Mouse (Mus musculus) neutrophil, adult 5-6 weeks (primary cell): ENCODE measurements around the gene Capn11. TPM values are rescaled to one million over a fixed set of nuclear protein-coding genes. Genes with fewer than 3 reads are reported as not detected.

ENCODE experiments used
- ATAC-seq: fragments of 151-379, 151-347 bp; 2 replicates; pipeline ENCODE4 v1.8.0; 2017; ENCODE audit warnings: mild to moderate bottlenecking, moderate TSS enrichment; ENCODE audit not compliant: insufficient number of reproducible peaks, poor library complexity, low FRiP score, severe bottlenecking; ENCODE audit errors: extremely low read depth
- total RNA-seq: library from RNA; stranded (forward); fragments of 200-1000 nt; gene quantifications from 2 replicates; pipeline ENCODE4 v1.2.3, GENCODE M21; 2017

Gene Capn11
- total RNA-seq, 1 experiment from 2014 or later = 1.5 TPM

DNA sequence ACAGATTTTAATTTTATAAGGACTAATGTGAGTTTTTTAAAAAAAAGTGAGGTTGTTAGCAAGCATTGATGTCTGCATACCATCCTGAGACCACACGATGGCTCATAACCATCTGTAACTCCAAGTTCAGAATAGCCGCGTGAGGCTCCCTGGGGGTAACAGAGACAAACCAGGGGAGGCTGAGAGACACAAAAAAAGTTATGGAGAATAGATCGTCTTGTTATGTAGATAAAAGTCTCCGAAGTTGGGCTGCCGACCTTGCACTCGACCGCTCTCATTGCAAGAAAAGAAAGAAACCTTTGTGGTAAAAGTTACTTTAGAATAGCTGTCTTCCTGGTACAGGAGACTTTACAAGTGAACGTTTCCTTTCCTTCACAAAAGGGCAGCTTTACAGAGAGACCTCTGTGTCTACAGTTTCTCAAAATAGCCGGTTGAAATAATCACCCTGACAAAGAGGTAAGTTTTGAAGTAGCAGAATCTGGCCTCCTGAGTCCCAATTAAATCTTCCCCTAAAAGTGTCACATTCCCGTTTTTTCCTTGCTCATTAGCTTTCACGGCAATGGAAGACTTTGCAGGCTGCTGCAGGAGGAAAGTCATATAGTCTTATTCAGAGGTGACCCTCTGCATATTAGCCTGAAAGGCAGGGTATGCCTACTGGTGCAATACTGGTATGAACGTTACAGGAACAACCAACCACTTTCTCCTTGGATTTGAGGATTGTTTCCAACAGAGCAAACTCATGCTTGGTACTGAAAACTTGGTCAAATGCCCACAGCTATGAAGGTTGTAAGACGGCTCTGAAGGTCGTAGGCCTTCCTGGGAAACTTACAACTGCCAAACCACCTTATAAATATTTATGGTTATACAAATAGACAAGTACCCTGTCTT lies 51.9 kb downstream of the Capn11 start:
- ATAC-seq = no peak

DNA sequence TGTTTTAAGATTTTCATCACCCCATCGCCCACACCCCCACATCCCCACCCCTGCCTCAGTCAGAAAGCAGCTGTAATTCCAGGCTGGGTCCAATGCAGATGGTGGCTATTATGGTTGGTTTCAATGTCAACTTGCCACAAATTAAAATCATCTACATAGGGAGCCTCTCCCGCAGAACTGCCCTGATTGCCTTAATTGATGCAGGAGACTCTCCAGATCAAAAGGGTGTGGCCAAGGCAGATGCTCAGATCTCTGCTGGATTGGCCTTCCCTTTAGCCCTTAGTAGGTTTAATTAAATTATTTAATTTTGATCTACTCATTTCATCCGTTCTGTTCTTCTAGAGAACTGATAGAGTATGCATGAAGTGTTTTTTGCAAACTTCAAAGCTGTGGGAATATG lies 56.1 kb downstream of the Capn11 start:
- ATAC-seq = no peak

- no peak for ATAC-seq
These were observed 57.2 kb downstream of the Capn11 start, which contains the start of gene Mymx for GRCm38 (mm10) chr17:45601877-45602304. Mymx (minus strand) TSS chr17:45602102.

DNA sequence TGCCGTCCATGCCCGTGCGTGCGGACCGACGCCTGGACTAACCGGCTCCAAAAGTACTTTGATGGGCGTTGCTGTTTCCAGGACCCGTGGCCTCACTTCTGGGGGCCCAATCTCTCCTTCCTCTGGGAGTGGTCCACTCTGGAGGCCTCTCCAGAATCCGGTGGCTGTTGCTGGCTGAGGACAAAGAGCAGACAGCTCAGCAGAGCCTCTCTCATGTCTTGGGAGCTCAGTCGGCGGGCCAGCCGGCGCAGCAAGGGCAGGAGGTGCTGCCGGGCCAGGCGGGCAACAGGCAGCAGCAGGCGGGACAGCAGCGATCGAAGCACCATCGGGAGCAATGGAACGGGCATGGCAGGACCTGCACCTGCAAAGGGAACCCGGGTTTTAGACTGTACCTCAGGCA lies 57.8 kb downstream of the Capn11 start:
- no peak for ATAC-seq

- no peak for ATAC-seq
These were observed 58.9 kb downstream of the Capn11 start for GRCm38 (mm10) chr17:45600267-45600666.

- no peak for ATAC-seq
These were observed 59.5 kb downstream of the Capn11 start, which contains the start of gene Slc29a1 for GRCm38 (mm10) chr17:45599446-45600242. Slc29a1 (minus strand) TSS chr17:45599606.

DNA sequence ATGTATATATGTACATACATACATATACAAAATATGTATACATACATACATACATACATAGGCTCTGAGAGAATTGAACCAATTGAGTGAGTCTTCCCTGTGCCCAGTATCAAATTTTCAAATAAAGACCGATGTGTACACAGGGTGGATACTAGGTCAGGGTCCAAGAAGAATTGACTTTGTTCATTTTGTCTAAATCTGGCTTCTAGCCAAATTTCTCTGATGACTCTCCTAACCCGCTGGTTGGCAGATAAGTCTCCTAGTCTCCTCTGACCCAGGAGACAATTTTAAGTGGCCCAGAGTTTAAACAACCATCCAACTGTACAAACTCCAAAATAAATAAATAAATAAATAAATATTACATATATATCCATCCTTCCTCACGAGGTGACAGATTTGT lies 60.2 kb downstream of the Capn11 start:
- no peak for ATAC-seq

DNA sequence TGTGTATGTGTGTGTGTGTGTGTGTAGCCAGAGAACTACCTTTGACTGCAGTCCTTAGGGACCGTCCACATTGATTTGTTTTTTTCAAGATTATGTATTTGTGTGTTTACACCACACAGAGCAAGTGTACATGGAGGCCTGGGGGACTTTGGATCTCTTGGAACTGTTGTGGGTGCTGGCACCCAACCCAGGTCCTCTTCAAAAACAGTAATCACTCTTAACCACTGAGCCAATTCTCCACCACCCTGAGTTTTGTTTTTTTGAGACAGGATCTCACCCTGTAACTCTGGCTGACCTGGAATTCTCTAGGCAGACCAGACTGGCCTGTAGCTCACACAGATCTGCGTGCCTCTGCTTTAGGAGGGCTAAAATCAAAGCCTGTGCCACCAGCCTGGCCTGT lies 60.7 kb downstream of the Capn11 start:
- no peak for ATAC-seq

DNA sequence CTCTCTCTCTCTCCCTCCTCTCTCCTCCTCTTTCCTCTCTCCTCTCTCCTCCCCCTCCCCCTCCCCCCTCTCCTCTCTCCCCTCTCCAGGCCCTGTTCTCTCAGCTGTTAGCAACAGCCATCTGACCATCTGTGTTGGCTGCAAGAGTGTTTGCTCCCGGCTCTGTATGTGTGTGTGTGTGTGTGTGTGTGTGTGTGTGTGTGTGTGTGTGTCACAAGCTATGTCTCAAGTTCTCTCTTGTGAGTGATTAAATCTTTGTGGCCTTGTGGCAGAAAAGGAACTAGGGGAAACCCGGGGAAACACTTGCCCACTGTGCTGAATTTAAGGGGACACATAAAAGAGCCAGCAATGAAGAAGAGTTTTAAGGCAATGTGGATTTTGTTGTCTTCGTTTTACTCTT lies 61.3 kb downstream of the Capn11 start:
- ATAC-seq = no peak

DNA sequence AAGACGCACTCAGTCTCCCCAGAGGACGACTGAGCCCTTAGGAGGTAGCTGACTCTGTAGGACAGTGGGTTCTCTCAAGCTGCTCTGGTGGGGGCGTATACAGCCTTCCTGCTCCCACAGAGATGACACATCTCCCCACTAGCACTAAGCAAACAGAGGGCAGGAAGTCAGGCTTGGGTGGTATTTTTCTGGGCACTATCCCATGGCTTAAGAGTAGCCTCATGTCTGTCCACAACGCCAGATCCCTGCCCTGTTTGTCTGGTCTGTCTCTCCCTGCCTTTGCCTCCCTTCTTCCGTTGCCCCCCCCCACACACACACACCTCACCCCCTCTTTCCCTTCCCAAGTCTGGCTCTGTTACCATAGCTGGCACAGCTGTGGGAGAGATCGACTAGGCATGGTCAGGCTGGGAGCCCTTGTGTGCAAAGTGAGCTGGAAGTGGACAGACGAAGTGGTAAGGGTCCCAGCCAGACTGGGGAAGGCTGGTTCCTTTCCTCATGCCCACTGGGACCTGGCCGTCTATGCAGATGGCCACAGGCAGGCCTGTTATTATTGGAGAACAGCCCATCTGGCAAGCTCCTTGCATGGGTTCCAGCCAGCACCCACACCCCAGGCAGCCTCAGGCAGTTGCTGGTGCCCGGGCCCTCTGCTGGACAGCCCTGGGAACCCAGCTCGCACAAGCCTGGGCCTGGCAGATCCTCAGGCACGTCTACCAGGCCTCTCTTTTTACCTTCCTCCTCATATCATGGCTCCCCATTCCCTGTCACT lies 62.3 kb downstream of the Capn11 start:
- ATAC-seq = peak; percentile 58

- ATAC-seq = no peak
These were observed 63.3 kb downstream of the Capn11 start for GRCm38 (mm10) chr17:45595736-45596390.

DNA sequence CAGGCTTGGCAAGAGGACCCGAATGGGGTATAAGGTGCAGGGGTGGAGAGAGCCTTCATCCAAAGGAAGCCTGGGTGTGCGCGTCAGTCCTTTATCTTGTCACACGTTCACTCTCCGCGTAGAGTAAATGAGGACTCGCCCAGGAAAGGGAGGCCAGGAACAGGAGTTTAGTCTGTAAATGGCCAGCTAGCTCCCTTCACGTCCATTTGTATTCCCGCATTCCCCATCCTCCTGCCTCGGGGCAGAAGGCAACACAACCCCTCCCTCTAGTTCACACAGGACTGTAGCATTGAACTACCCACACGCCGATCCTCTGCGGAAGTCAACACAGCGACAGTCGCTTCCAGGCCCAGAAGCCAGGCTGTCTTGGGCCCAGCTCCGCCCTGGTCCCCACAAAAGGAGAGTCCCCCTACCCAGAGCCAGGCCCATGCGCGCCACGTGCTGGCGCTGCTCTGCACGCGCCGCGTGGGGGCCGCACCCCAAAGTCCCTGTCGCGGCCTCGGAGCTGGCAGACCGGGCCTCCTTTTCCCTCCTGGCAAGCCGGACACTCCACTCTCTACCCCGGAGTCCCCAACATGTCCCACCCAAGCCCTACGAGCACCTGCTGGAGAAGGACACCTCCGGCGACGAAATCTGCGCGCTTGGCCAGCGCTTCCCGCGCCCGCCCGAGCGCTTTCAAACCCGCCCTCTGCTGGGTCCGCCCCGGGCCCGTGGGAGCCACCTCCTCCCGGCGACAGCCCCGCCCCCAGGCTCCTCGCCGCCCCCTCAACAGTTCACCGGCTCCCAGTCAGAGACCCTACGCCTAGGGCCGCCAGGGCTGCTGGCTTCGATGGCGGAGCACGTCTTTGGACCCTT lies 64.0 kb downstream of the Capn11 start:
- peak; percentile 35 for ATAC-seq

- ATAC-seq = no peak
These were observed 64.9 kb downstream of the Capn11 start for GRCm38 (mm10) chr17:45594195-45594594.

DNA sequence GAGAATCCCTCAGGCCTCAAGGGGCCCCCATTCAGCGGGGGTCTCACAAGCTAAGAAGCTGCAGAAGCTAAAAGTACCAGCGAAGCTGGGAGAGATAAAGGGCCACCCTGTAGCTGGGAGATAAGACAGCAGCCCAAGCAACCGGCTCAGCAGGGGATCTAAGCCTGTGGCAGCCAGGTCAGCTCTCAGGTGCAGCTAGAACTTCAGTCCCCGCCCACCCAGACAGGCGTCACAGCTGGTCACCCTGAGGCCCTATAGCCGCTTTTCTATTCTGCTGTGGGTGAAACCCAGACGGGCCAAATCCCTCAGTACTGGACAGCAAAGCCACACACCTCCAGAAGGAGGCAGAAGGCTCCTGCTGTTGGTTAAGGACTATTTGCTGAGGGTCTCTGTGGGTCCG lies 65.6 kb downstream of the Capn11 start:
- no peak for ATAC-seq

DNA sequence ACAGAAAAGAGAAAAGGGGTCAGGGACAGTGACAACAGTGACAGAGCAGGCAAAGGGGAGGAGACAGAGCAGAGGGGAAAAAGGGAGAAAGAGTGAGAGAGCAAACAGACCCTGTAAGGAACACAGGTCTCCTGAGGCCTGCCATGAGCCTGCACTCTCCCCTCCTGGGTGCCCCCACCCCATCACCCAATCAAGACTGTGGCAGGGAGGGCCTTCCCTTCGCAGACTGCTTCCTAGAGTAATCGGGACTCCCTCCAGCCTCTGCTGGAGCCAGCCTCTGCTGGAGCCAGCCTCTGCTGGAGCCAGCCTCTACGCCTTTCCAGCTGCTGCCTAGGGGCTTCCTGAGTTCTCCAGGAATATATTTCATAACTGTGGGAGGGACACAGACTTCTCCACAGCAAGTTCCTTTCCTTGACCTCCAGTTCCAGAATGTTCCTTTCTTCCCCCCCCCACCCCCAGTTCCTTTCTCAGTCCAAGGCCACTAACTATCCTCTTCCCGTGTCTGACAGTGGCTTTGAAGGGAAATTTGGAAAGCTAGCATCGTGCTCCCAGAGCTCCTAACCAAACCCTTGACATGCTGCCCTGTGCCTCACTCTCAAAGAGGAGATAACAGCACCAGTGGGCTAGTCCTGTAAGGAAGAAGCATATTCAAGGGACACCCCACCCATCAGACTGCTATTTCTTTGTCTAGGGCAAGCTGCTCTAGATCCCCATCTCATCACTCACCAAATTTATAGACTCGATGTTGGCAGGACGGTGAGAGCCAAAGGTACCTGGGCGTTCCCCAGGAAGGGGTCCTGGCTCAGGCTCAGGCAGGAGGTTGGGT lies 66.3 kb downstream of the Capn11 start:
- ATAC-seq = no peak

DNA sequence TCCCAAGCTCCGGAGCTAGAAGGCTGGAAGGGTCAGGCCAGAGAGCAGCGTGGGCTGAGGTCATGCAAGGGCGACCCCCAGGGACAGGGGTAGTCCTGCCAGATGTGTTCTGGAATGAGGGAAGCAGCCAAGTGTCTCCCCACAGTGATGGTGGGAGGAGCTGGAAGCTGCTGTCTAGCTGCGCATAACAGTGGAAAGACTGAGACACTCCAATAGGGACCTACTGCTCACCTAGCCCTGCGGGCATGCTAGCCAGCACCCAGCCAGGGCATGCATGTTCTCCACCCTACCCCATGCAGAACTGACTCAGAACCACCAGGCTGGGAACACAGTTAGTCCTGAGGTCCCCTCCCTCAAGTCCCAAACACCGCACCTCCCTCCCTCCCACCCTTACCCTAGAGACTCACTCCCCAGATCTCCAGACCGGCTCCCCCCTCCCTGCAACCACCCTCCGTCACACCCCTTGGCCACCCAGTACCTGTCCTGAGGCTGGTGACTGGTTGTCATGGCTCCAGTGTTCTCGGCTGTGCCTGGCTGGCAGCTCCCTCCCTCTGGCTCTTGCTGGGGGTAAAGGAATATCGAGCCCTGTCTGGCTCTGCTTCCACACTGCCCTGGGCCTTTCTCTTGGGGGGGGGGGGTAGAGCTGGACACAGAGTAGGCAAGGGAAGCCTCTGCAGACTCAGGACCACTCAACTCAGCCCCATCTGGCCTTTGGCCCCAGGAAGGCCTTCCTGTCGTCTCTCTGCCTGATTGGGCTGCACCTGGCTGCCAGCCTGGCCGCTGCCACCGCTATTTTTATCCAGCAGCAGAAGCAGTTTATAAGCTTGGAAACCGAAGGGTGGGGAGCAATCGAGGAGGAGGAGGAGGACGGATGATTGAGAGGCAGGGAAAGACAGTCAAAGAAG lies 67.2 kb downstream of the Capn11 start:
- ATAC-seq = no peak
